Mouse (Mus musculus) limb, embryonic 11.5 days (tissue): ENCODE measurements at regions not wholly inside any gene's neighbourhood (a gene's known extent, or its start where the extent isn't known, plus 50 kb on each side); places are given as distances from the start of the nearest gene placed in this dataset.

Source experiments
- ATAC-seq: fragments of 200-750 bp; cut with Nextera tagmentation; 2 replicates; pipeline ENCODE4 v1.8.0; 2017; ENCODE audit warnings: low read depth; ENCODE audit not compliant: insufficient number of reproducible peaks, low FRiP score, low TSS enrichment
- DNase-seq: peaks from one replicate; pipeline ENCODE4 v3.0.0-alpha.2; 2015; ENCODE audit warnings: low spot score
- H3K27ac ChIP-seq: fragments of 300-500 bp; sonication (generic); replicated peaks from 2 replicates; pipeline ENCODE4 v1.5.1; 2014; ENCODE audit warnings: low read depth, mild to moderate bottlenecking, low read length
- H3K27me3 ChIP-seq: fragments of 300-500 bp; sonication (generic); 2 replicates; pipeline ENCODE4 v1.6.1; 2014; ENCODE audit warnings: mild to moderate bottlenecking, low read length, mixed read lengths; ENCODE audit not compliant: control insufficient read depth, insufficient read depth
- H3K36me3 ChIP-seq: fragments of 300-500 bp; sonication (generic); 2 replicates; pipeline ENCODE4 v1.6.1; 2014; ENCODE audit warnings: mild to moderate bottlenecking, low read length, moderate library complexity, mixed read lengths; ENCODE audit not compliant: control insufficient read depth, insufficient read depth
- H3K4me1 ChIP-seq: fragments of 300-500 bp; sonication (generic); 2 replicates; pipeline ENCODE4 v1.6.1; 2014; ENCODE audit warnings: low read length, mixed read lengths; ENCODE audit not compliant: control insufficient read depth, insufficient read depth
- H3K4me2 ChIP-seq: fragments of 300-500 bp; sonication (generic); 2 replicates; pipeline ENCODE4 v1.6.1; 2014; ENCODE audit warnings: low read depth, mild to moderate bottlenecking, moderate library complexity; ENCODE audit not compliant: severe bottlenecking
- H3K4me3 ChIP-seq: fragments of 300-500 bp; sonication (generic); 2 replicates; pipeline ENCODE4 v1.5.1; 2014; ENCODE audit warnings: low read depth, low read length
- H3K9ac ChIP-seq: fragments of 300-500 bp; sonication (generic); 2 replicates; pipeline ENCODE4 v1.6.1; 2014; ENCODE audit warnings: mild to moderate bottlenecking, low read length
- H3K9me3 ChIP-seq: fragments of 300-500 bp; sonication (generic); 2 replicates; pipeline ENCODE4 v1.6.1; 2016; ENCODE audit warnings: low read length; ENCODE audit not compliant: control insufficient read depth
- WGBS: fragments of 180-500 bp; shearing (Covaris S2); extraction: QIAGEN DNeasy Blood & Tissue Kit; methylation state at CpG from one replicate; pipeline ENCODE4 v1.1.7; 2014; 5-methylcytosine and 5-hydroxymethylcytosine counted together

GRCm38 (mm10) chr3:21995566-21996391 lies 80.7 kb upstream of the Tbl1xr1 start:
- no peak overlapping the region for H3K4me2 ChIP-seq
- no peak overlapping the region for H3K9ac ChIP-seq
- WGBS: 85% methylated on average over 8 of the region's 8 CpGs
- no peaks in the 10 kb centered on the region for H3K36me3 ChIP-seq
- no peak for ATAC-seq
- no peak for DNase-seq
- no peak overlapping the region for H3K4me3 ChIP-seq
- H3K9me3 ChIP-seq: no peaks in the 10 kb centered on the region
- no peaks in the 10 kb centered on the region for H3K27me3 ChIP-seq
- no peaks in the 10 kb centered on the region for H3K4me1 ChIP-seq
- no peak overlapping the region for H3K27ac ChIP-seq

DNA sequence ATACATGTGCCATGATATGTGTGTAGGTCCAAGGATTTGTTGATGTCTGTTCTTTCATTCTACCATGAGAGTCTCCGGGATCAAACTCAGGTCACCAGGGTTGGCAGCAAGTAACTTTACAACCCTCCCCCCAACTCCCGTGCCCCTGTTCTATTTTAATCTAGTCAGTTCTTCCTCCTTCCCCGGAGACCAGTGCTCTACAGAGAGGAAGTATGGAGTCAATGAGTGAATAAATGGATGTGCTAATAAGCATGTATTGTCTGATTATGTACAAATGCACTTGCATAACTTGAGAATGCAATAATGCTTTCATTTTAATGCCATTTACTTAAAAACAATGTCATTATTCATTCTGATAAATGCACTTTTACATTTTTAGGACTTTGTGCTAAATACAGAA lies 79.1 kb upstream of the Tbl1xr1 start:
- no peak overlapping the region for H3K4me3 ChIP-seq
- H3K4me1 ChIP-seq: no peaks in the 10 kb centered on the region
- H3K36me3 ChIP-seq: no peaks in the 10 kb centered on the region
- H3K9me3 ChIP-seq: no peaks in the 10 kb centered on the region
- no peak for ATAC-seq
- no peak overlapping the region for H3K4me2 ChIP-seq
- H3K9ac ChIP-seq: no peak overlapping the region
- 81% methylated on average over 3 of the region's 3 CpGs for WGBS
- no peak for DNase-seq
- H3K27ac ChIP-seq: no peak overlapping the region
- H3K27me3 ChIP-seq: no peaks in the 10 kb centered on the region

DNA sequence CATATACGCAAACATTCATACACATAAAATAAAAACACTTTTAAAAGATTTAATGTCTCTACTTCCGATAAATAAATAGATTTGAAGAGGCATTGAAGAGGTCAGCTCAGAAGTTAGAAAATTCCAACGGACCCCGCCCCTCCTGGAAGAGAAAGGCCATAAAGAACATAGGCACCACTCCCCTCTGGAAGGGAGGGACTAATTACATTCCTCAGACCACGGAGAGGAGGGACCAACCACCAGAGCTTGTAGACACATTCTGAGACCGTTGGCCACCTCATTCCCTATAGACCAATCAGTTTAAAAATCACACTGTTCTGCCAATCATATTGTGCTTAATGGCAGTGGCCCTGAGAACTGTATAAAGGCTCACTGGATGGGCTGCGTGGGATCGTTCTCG lies 71.0 kb upstream of the Tbl1xr1 start:
- ATAC-seq (no peak), DNase-seq (no peak)
- Histone ChIP-seq H3K4me1 (no peaks in the 10 kb centered on the region), H3K27ac (no peak overlapping the region), H3K4me3 (no peak overlapping the region), H3K36me3 (no peaks in the 10 kb centered on the region), H3K9me3 (no peaks in the 10 kb centered on the region), H3K4me2 (no peak overlapping the region), H3K27me3 (no peaks in the 10 kb centered on the region), H3K9ac (no peak overlapping the region)
- WGBS: 83% methylated on average over 9 of the region's 9 CpGs

GRCm38 (mm10) chr3:22006113-22006512 lies 70.3 kb upstream of the Tbl1xr1 start:
- no peaks in the 10 kb centered on the region for H3K4me1 ChIP-seq
- H3K36me3 ChIP-seq: no peaks in the 10 kb centered on the region
- WGBS: 90% methylated on average over 1 of the region's 1 CpGs
- H3K27me3 ChIP-seq: no peaks in the 10 kb centered on the region
- no peaks in the 10 kb centered on the region for H3K9me3 ChIP-seq
- H3K9ac ChIP-seq: no peak overlapping the region
- no peak overlapping the region for H3K4me3 ChIP-seq
- DNase-seq (no peak), ATAC-seq (no peak)
- no peak overlapping the region for H3K4me2 ChIP-seq
- no peak overlapping the region for H3K27ac ChIP-seq

GRCm38 (mm10) chr3:22006651-22007050 lies 69.8 kb upstream of the Tbl1xr1 start:
- no peaks in the 10 kb centered on the region for H3K4me1 ChIP-seq
- H3K36me3 ChIP-seq: no peaks in the 10 kb centered on the region
- DNase-seq (no peak), ATAC-seq (no peak)
- no peak overlapping the region for H3K9ac ChIP-seq
- H3K27me3 ChIP-seq: no peaks in the 10 kb centered on the region
- no peak overlapping the region for H3K4me2 ChIP-seq
- no peak overlapping the region for H3K27ac ChIP-seq
- 89% methylated on average over 2 of the region's 2 CpGs for WGBS
- no peaks in the 10 kb centered on the region for H3K9me3 ChIP-seq
- H3K4me3 ChIP-seq: no peak overlapping the region

DNA sequence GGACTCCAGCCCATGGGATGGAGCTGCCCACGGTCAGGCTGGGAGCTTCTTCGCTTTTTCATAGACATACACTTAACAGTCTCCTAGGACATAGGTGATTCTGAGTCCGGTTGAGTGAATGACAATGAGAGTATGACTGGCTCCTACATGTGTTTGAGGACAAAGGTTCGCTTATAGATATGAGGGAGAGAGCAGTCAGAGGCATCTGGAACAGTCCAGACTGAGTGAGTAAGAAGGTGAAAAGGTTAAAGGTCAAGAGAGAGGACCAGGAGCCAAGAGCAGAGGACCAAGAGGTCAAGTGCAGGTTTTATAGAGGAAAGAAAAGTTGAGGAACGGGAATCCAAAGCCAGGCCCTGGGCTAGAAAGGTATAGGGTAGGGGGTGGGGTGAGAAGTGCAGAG lies 68.7 kb upstream of the Tbl1xr1 start:
- ATAC-seq (no peak), DNase-seq (no peak)
- H3K9me3 ChIP-seq: no peaks in the 10 kb centered on the region
- no peak overlapping the region for H3K27ac ChIP-seq
- no peak overlapping the region for H3K4me2 ChIP-seq
- no peaks in the 10 kb centered on the region for H3K36me3 ChIP-seq
- H3K4me1 ChIP-seq: no peaks in the 10 kb centered on the region
- no peaks in the 10 kb centered on the region for H3K27me3 ChIP-seq
- WGBS: 82% methylated on average over 5 of the region's 5 CpGs
- H3K9ac ChIP-seq: no peak overlapping the region
- H3K4me3 ChIP-seq: no peak overlapping the region

- no peaks in the 10 kb centered on the region for H3K27me3 ChIP-seq
- WGBS: 86% methylated on average over 5 of the region's 5 CpGs
- H3K4me3 ChIP-seq: no peak overlapping the region
- no peaks in the 10 kb centered on the region for H3K9me3 ChIP-seq
- no peak overlapping the region for H3K4me2 ChIP-seq
- no peaks in the 10 kb centered on the region for H3K4me1 ChIP-seq
- DNase-seq (no peak), ATAC-seq (no peak)
- H3K27ac ChIP-seq: no peak overlapping the region
- H3K9ac ChIP-seq: no peak overlapping the region
- no peaks in the 10 kb centered on the region for H3K36me3 ChIP-seq
Observed at GRCm38 (mm10) chr3:22008432-22008831, 68.0 kb upstream of the Tbl1xr1 start.

- no peaks in the 10 kb centered on the region for H3K4me1 ChIP-seq
- ATAC-seq: no peak
- no peaks in the 10 kb centered on the region for H3K27me3 ChIP-seq
- 83% methylated on average over 2 of the region's 2 CpGs for WGBS
- no peak overlapping the region for H3K27ac ChIP-seq
- H3K4me3 ChIP-seq: no peak overlapping the region
- no peaks in the 10 kb centered on the region for H3K9me3 ChIP-seq
- H3K4me2 ChIP-seq: no peak overlapping the region
- no peak for DNase-seq
- no peaks in the 10 kb centered on the region for H3K36me3 ChIP-seq
- no peak overlapping the region for H3K9ac ChIP-seq
Observed at GRCm38 (mm10) chr3:22009898-22010699, 66.4 kb upstream of the Tbl1xr1 start.
